Mouse (Mus musculus): Measurements from ENCODE around the gene Insc. TPM values are rescaled to one million over a fixed set of nuclear protein-coding genes. Genes with fewer than 3 reads are reported as not detected.

Gene Insc
- total and polyA plus RNA-seq, 3 experiments: not detected

- dilution Hi-C loops (cut with MboI; ENCODE audit: extremely low pct_ligation_motif_present, extremely low pct_unique_long_range_greater_than_20kb, low sequenced_read_pairs): no loop called here
- Histone ChIP-seq H3K9ac (ENCODE audit: insufficient read depth, low read depth) (no peak overlapping the region), H3K4me3 (replicated peaks in 1 of 3; ENCODE audit: low read depth in 2 of 3, low read length in 2 of 3, poor library complexity in 1 of 3) (no peak overlapping the region), H3K79me2 (replicated peaks; ENCODE audit: control insufficient read depth, extremely low read depth, insufficient read depth, poor library complexity, severe bottlenecking) (no peaks in the 10 kb centered on the region), H3K4me1 (ENCODE audit: control insufficient read depth in 1 of 2, insufficient read depth in 2 of 2) (peaks cover 6 to 16% of the 10 kb centered on the region in 2 experiments; a peak in 3 of 4 replicates), H3K36me3 (replicated peaks in 1 of 2; ENCODE audit: control insufficient read depth in 1 of 2, insufficient read depth in 1 of 2, low read length in 1 of 2) (no peaks in the 10 kb centered on the region), H3K27ac (ENCODE audit: insufficient read depth, low read depth) (no peak overlapping the region), H3K4me2 (ENCODE audit: insufficient read depth, low read depth, poor library complexity, severe bottlenecking) (no peak overlapping the region), H3K9me3 (replicated peaks; ENCODE audit: low read length) (no peaks in the 10 kb centered on the region), H3K27me3 (replicated peaks) (no peaks in the 10 kb centered on the region)
- DNase-seq (ENCODE audit: extremely low read depth): peak; percentile 35
- in situ Hi-C loops (cut with MboI; ENCODE audit: low pct_ligation_motif_present, low pct_unique_long_range_greater_than_20kb, low sequenced_read_pairs): no loop called here
- TF ChIP-seq EP300 (IDR thresholded peaks at IDR 0.05; ENCODE audit: low read length) (peak; percentile 59), TBP (conservative IDR thresholded peaks at IDR 0.05; ENCODE audit: low read depth, low read length) (no peak), ETS1 (conservative IDR thresholded peaks at IDR 0.05; ENCODE audit: low read depth, low read length) (no peak), IRF4 (IDR thresholded peaks at IDR 0.05; ENCODE audit: low read depth, low read length) (peak; percentile 57; the same call in 1 of the 2 replicates)
These were observed 34.8 kb downstream of the Insc start for GRCm38 (mm10) chr7:114778156-114778770.

GRCm38 (mm10) chr7:114779056-114779660, 35.7 kb downstream of the Insc start:
- no peaks in the 10 kb centered on the region for H3K36me3 ChIP-seq (replicated peaks in 1 of 2; ENCODE audit: control insufficient read depth in 1 of 2, insufficient read depth in 1 of 2, low read length in 1 of 2)
- in situ Hi-C loops (cut with MboI; ENCODE audit: low pct_ligation_motif_present, low pct_unique_long_range_greater_than_20kb, low sequenced_read_pairs): no loop called here

GRCm38 (mm10) chr7:114783291-114783690, 39.8 kb downstream of the Insc start:
- no peak overlapping the region for H3K9ac ChIP-seq (ENCODE audit: insufficient read depth, low read depth)
- no peaks in the 10 kb centered on the region for H3K9me3 ChIP-seq (replicated peaks; ENCODE audit: low read length)
- H3K79me2 ChIP-seq (replicated peaks; ENCODE audit: control insufficient read depth, extremely low read depth, insufficient read depth, poor library complexity, severe bottlenecking): no peaks in the 10 kb centered on the region
- dilution Hi-C loops (cut with MboI; ENCODE audit: extremely low pct_ligation_motif_present, extremely low pct_unique_long_range_greater_than_20kb, low sequenced_read_pairs) (no loop called here), in situ Hi-C loops (cut with MboI; ENCODE audit: low pct_ligation_motif_present, low pct_unique_long_range_greater_than_20kb, low sequenced_read_pairs) (no loop called here)
- no peaks in the 10 kb centered on the region for H3K27me3 ChIP-seq (replicated peaks)
- H3K27ac ChIP-seq (ENCODE audit: insufficient read depth, low read depth): no peak overlapping the region
- DNase-seq (ENCODE audit: extremely low read depth): peak; percentile 6
- H3K4me1 ChIP-seq (ENCODE audit: control insufficient read depth in 1 of 2, insufficient read depth in 2 of 2): peaks cover 5 to 15% of the 10 kb centered on the region in 2 experiments; a peak in 3 of 4 replicates
- no peak for TF ChIP-seq BHLHE40 (IDR thresholded peaks at IDR 0.05; ENCODE audit: low read depth, low read length)
- TF ChIP-seq SMC3 (IDR thresholded peaks at IDR 0.05; ENCODE audit: low read depth, low read length): no peak
- no peak for TF ChIP-seq RCOR1 (conservative IDR thresholded peaks at IDR 0.05; ENCODE audit: low read depth, low read length)
- TF ChIP-seq EP300 (IDR thresholded peaks at IDR 0.05; ENCODE audit: low read length): no peak
- TF ChIP-seq E2F4 (IDR thresholded peaks at IDR 0.05; ENCODE audit: insufficient replicate concordance, low read depth, low read length): no peak
- no peak for TF ChIP-seq UBTF (IDR thresholded peaks at IDR 0.05; ENCODE audit: low read depth, low read length)
- no peak for TF ChIP-seq ZMIZ1 (IDR thresholded peaks at IDR 0.05; ENCODE audit: low read depth, low read length)
- no peak overlapping the region for H3K4me2 ChIP-seq (ENCODE audit: insufficient read depth, low read depth, poor library complexity, severe bottlenecking)
- H3K4me3 ChIP-seq (replicated peaks in 1 of 3; ENCODE audit: low read depth in 2 of 3, low read length in 2 of 3, poor library complexity in 1 of 3): no peak overlapping the region
- no peaks in the 10 kb centered on the region for H3K36me3 ChIP-seq (replicated peaks in 1 of 2; ENCODE audit: control insufficient read depth in 1 of 2, insufficient read depth in 1 of 2, low read length in 1 of 2)

More at GRCm38 (mm10) chr7:114779056-114779660, 35.7 kb downstream of the Insc start:
- Histone ChIP-seq H3K4me3 (replicated peaks in 1 of 3; ENCODE audit: low read depth in 2 of 3, low read length in 2 of 3, poor library complexity in 1 of 3) (no peak overlapping the region), H3K27ac (ENCODE audit: insufficient read depth, low read depth) (no peak overlapping the region), H3K4me1 (ENCODE audit: control insufficient read depth in 1 of 2, insufficient read depth in 2 of 2) (peaks cover 6 to 19% of the 10 kb centered on the region in 2 experiments; a peak in 3 of 4 replicates), H3K9me3 (replicated peaks; ENCODE audit: low read length) (no peaks in the 10 kb centered on the region), H3K27me3 (replicated peaks) (no peaks in the 10 kb centered on the region), H3K4me2 (ENCODE audit: insufficient read depth, low read depth, poor library complexity, severe bottlenecking) (no peak overlapping the region), H3K79me2 (replicated peaks; ENCODE audit: control insufficient read depth, extremely low read depth, insufficient read depth, poor library complexity, severe bottlenecking) (no peaks in the 10 kb centered on the region), H3K9ac (ENCODE audit: insufficient read depth, low read depth) (no peak overlapping the region)
- TF ChIP-seq SMC3 (IDR thresholded peaks at IDR 0.05; ENCODE audit: low read depth, low read length): no peak
- TF ChIP-seq IRF4 (IDR thresholded peaks at IDR 0.05; ENCODE audit: low read depth, low read length): no peak
- TF ChIP-seq HCFC1 (IDR thresholded peaks at IDR 0.05; ENCODE audit: low read depth, low read length): no peak
- no peak for TF ChIP-seq POLR2AphosphoS2 (IDR thresholded peaks at IDR 0.05; ENCODE audit: low read depth, low read length)
- no peak for TF ChIP-seq SIN3A (IDR thresholded peaks at IDR 0.05; ENCODE audit: low read length)
- TF ChIP-seq POLR2A (IDR thresholded peaks at IDR 0.05; ENCODE audit: low read depth, low read length): no peak
- no peak for TF ChIP-seq KAT2A (IDR thresholded peaks at IDR 0.05; ENCODE audit: insufficient replicate concordance, low read length)
- TF ChIP-seq NELFE (IDR thresholded peaks at IDR 0.05; ENCODE audit: low read depth, low read length): no peak
- TF ChIP-seq TBP (conservative IDR thresholded peaks at IDR 0.05; ENCODE audit: low read depth, low read length): no peak
- no peak for TF ChIP-seq UBTF (IDR thresholded peaks at IDR 0.05; ENCODE audit: low read depth, low read length)
- TF ChIP-seq TCF12 (IDR thresholded peaks at IDR 0.05; ENCODE audit: low read depth, low read length): no peak
- no peak for TF ChIP-seq MAZ (IDR thresholded peaks at IDR 0.05; ENCODE audit: low read depth, low read length)
- TF ChIP-seq RAD21 (IDR thresholded peaks at IDR 0.05; ENCODE audit: low read depth, low read length): no peak
- no peak for TF ChIP-seq CHD1 (IDR thresholded peaks at IDR 0.05; ENCODE audit: low read depth, low read length)
- no peak for TF ChIP-seq ZNF384 (IDR thresholded peaks at IDR 0.05; ENCODE audit: low read depth, low read length)
- TF ChIP-seq JUN (IDR thresholded peaks at IDR 0.05; ENCODE audit: insufficient read depth, low read depth, low read length): no peak
- TF ChIP-seq CHD2 (IDR thresholded peaks at IDR 0.05; ENCODE audit: low read length): no peak
- TF ChIP-seq ZC3H11A (IDR thresholded peaks at IDR 0.05; ENCODE audit: low read depth, low read length): no peak
- TF ChIP-seq NRF1 (IDR thresholded peaks at IDR 0.05; ENCODE audit: low read depth, low read length): no peak
- DNase-seq (ENCODE audit: extremely low read depth): no peak
- dilution Hi-C loops (cut with MboI; ENCODE audit: extremely low pct_ligation_motif_present, extremely low pct_unique_long_range_greater_than_20kb, low sequenced_read_pairs): no loop called here

All from CH12.LX (cell line).